Mouse (Mus musculus): ENCODE results near the gene Ldha.

- TF ChIP-seq POLR2A (IDR thresholded peaks at IDR 0.05; ENCODE audit: control insufficient read depth, extremely low read depth, insufficient read depth, low read length, poor library complexity), result no peak
- TF ChIP-seq CTCF (IDR thresholded peaks at IDR 0.05; ENCODE audit: borderline replicate concordance, control insufficient read depth, extremely low read depth, insufficient read depth, low read length, poor library complexity), result no peak
These were observed 4.8 kb downstream of the Ldha start for GRCm38 (mm10) chr7:46845978-46846485.
